ENCODE assay signal across 8 mouse cellular contexts in the genomic region with DNA sequence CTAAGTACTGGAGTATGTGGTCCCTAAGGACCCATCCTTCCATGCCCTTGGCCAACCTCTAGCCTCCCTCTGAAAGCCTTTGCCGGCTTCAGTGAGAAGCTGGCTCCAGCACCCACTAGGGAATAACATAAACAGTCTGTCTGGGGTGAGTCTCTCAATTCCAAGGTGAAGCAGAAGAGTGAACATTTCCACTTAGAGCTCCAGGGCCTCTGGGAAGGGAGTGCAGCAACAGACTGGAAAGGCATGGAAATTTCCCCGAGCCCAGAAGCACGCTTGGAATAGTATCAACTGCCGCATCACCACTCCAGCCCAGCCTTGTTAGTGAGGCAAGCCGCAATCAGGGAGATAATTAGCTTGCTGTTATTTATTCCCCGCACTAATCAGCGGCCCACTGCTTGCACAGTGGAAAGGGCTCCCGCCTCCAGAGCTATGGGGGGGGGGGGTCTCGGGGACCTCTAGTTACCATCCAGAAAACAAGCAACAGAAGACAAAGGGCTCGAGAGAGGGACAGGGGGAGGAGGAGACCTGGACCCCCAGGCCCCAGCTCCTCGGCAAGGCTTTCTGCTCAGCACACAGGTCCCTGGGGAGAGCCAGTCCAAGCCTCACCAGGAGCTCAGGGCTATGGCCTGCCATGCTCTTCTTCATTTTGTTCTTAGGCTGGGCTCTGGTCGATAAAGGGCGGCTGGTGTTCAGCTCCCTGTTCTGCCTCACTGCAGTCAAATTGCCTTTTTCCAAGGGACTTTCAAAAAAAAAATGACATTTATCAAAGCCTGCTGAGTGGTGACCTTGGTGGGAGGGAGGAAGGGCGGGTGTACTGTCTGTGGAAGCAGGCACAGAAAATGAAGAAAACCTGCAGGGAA. TPM values are rescaled to one million over a fixed set of nuclear protein-coding genes. Genes with fewer than 3 reads are reported as not detected.
DNase-seq lines count a peak whose midpoint lies in the region; ATAC-seq lines count a peak whose summit lies in the region.
"Had no signal": no experiment of that assay in that cellular context is flagged by ENCODE, and none has a peak within 500 bp of the region (broad histone marks: within the 10 kb centered on the region; RNA-seq: fewer than 3 reads in every experiment).

No protein-coding gene starts in this region.

- H3K9ac ChIP-seq in hindbrain, embryonic 14.5 days, result peak overlapping the region; percentile 38; the same call in 1 of the 2 replicates
- H3K9ac ChIP-seq: limb, embryonic 15.5 days had no signal

- H3K27ac ChIP-seq in hindbrain, embryonic 14.5 days, result peak overlapping the region; percentile 89
- H3K27ac ChIP-seq: limb, embryonic 15.5 days had no signal

- H3K36me3 ChIP-seq in hindbrain, embryonic 14.5 days (replicated peaks; ENCODE audit: control insufficient read depth, insufficient read depth), result no peaks in the 10 kb centered on the region
- H3K36me3 ChIP-seq: limb, embryonic 15.5 days had no signal

- WGBS in hindbrain, embryonic 14.5 days, result 18% methylated on average over 14 of the region's 14 CpGs

- peak overlapping the region; percentile 34 for H3K4me2 ChIP-seq in hindbrain, embryonic 14.5 days (replicated peaks)
- H3K4me2 ChIP-seq: limb, embryonic 15.5 days had no signal

- peak; percentile 95 for ATAC-seq in frontal cortex, adult (ENCODE audit: low TSS enrichment)
- peak; percentile 85 for ATAC-seq in hindbrain, embryonic 14.5 days (ENCODE audit: low FRiP score)

- no peaks in the 10 kb centered on the region for H3K27me3 ChIP-seq in hindbrain, embryonic 14.5 days (ENCODE audit: control insufficient read depth, insufficient read depth, low read length)
- H3K27me3 ChIP-seq: limb, embryonic 15.5 days had no signal

- H3K4me1 ChIP-seq in hindbrain, embryonic 14.5 days (replicated peaks; ENCODE audit: control insufficient read depth, insufficient read depth, low read length), result peaks cover 16% of the 10 kb centered on the region

- no peaks in the 10 kb centered on the region for H3K9me3 ChIP-seq in hindbrain, embryonic 14.5 days (ENCODE audit: control insufficient read depth, low read length)
- H3K9me3 ChIP-seq: limb, embryonic 15.5 days had no signal

- peak; percentile 53 for DNase-seq in adipocyte (ENCODE audit: low spot score)
- DNase-seq in adrenal gland, postnatal 36 days, result peak; percentile 70 to 71
- peak; percentile 73 for DNase-seq in hindbrain, embryonic 14.5 days (ENCODE audit: low spot score)
- peak; percentile 81 to 82 for DNase-seq in left cerebral cortex, adult 9 months (ENCODE audit: low spot score in 2 of 2)
- peak; percentile 65 for DNase-seq in retina, embryonic 14.5 days (ENCODE audit: low spot score)
- DNase-seq in spleen, postnatal 4 days (ENCODE audit: low spot score in 2 of 2), result no peak

- no peak overlapping the region for H3K4me3 ChIP-seq in hindbrain, embryonic 14.5 days (replicated peaks; ENCODE audit: low read length)
- H3K4me3 ChIP-seq: limb, embryonic 15.5 days had no signal

RNA-seq across cellular contexts. Expression of gene Amigo1, which starts 11.2 kb away (rescaled TPM):
- total RNA-seq in adrenal gland, postnatal 36 days (2021), result 10 to 100 TPM; 20.0 to 22.3 TPM
- 11.1 and 11.3 TPM in 2 replicates for polyA plus RNA-seq in hindbrain, embryonic 14.5 days (2014; fragmentation: Nextera tagmentation; extraction: Ambion mirVana)

RNA-seq across cellular contexts. Expression of gene Gpr61, which starts 20.2 kb away (rescaled TPM):
- total RNA-seq in adrenal gland, postnatal 36 days (2021), result under 1 TPM; 0.13 to 0.16 TPM
- 3.6 and 3.9 TPM in 2 replicates for polyA plus RNA-seq in hindbrain, embryonic 14.5 days (2014; fragmentation: Nextera tagmentation; extraction: Ambion mirVana)

RNA-seq across cellular contexts. Expression of gene Cyb561d1, which starts 26.1 kb away (rescaled TPM):
- 1 to 10 TPM; 6.5 to 7.7 TPM for total RNA-seq in adrenal gland, postnatal 36 days (2021)
- 2.4 and 2.7 TPM in 2 replicates for polyA plus RNA-seq in hindbrain, embryonic 14.5 days (2014; fragmentation: Nextera tagmentation; extraction: Ambion mirVana)

RNA-seq across cellular contexts. Expression of gene Gnai3, which starts 29.0 kb away (rescaled TPM):
- 100 to 1,000 TPM; 159 to 181 TPM for total RNA-seq in adrenal gland, postnatal 36 days (2021)
- 132 and 142 TPM in 2 replicates for polyA plus RNA-seq in hindbrain, embryonic 14.5 days (2014; fragmentation: Nextera tagmentation; extraction: Ambion mirVana)

RNA-seq across cellular contexts. Expression of gene Atxn7l2, which starts 35.8 kb away (rescaled TPM):
- 1 to 10 TPM; 7.6 to 9.7 TPM for total RNA-seq in adrenal gland, postnatal 36 days (2021)
- polyA plus RNA-seq in hindbrain, embryonic 14.5 days (2014; fragmentation: Nextera tagmentation; extraction: Ambion mirVana), result 20.0 and 21.1 TPM in 2 replicates

Comparison
In these comparisons a context has a peak if more than half of its experiments do, and no peak if none do; other contexts are left out.
1. DNase-seq: peak in adipocyte (single experiment), adrenal gland, postnatal 36 days (2 of 2), hindbrain, embryonic 14.5 days (single experiment), left cerebral cortex, adult 9 months (2 of 2) and retina, embryonic 14.5 days (single experiment); none in spleen, postnatal 4 days (0 of 2).